Comparison of ENCODE assay signal across 11 mouse cellular contexts in the genomic region with DNA sequence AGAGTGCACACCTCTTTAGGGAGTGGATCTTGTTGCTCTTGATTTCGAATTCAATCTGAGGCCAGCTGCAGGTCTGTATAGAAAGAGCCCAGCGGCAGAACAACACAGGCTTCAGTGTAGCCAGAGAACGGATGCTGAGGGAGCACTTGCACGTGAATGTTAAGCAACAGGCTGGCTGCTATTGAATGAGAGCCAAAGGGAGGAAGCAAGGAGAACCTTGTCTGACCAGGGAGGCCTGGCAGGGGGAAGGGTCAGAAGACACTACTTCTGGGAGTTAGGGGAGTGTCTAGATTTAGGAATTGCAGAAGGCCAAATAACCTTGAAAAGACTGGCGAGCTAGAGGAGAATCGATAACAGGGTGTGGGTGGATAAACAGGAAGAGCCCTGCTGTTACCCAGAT.
A peak's percentile ranks its signal among the peaks of the same experiment; 100 is the strongest.
DNase-seq lines count a peak whose midpoint lies in the region; ATAC-seq lines count a peak whose summit lies in the region.
"Had no signal": no experiment of that assay in that cellular context is flagged by ENCODE, and none has a peak within 500 bp of the region (broad histone marks: within the 10 kb centered on the region; RNA-seq: fewer than 3 reads in every experiment).

No protein-coding gene starts in this region.

- peak; percentile 61 for ATAC-seq in intestine, embryonic 16.5 days

- WGBS in intestine, embryonic 16.5 days = 15% methylated on average over 6 of the region's 6 CpGs

- peaks cover 20% of the 10 kb centered on the region for H3K4me1 ChIP-seq in intestine, embryonic 16.5 days (ENCODE audit: control insufficient read depth, insufficient read depth, low read length)
- H3K4me1 ChIP-seq: lung, embryonic 15.5 days had no signal

- no peak overlapping the region for H3K9ac ChIP-seq in intestine, embryonic 16.5 days (ENCODE audit: low read depth, low read length)
- H3K9ac ChIP-seq: heart, embryonic 15.5 days; lung, embryonic 15.5 days; neural tube, embryonic 12.5 days had no signal

- peak; percentile 49 for DNase-seq in adrenal gland, postnatal 14 days
- DNase-seq in adrenal gland, adult 8-10 months = no peak
- peak; percentile 69 for DNase-seq in ovary, adult 18-20 months (ENCODE audit: low spot score)
- DNase-seq in ovary, postnatal 10 days (ENCODE audit: low spot score) = no peak
- DNase-seq in frontal cortex, adult 2 months (ENCODE audit: extremely low spot score in 1 of 2, low spot score in 1 of 2) = no peak
- DNase-seq in heart, adult 8-10 months (ENCODE audit: low spot score) = no peak
- DNase-seq in left cerebral cortex, adult 9 months (ENCODE audit: low spot score in 2 of 2) = no peak

- peak overlapping the region; percentile 23; the same call in 1 of the 2 replicates for H3K27ac ChIP-seq in intestine, embryonic 16.5 days (ENCODE audit: low read length)
- H3K27ac ChIP-seq: heart, embryonic 15.5 days; lung, embryonic 15.5 days; neural tube, embryonic 12.5 days had no signal

- no peaks in the 10 kb centered on the region for H3K36me3 ChIP-seq in intestine, embryonic 16.5 days (ENCODE audit: control insufficient read depth, insufficient read depth, low read length)
- H3K36me3 ChIP-seq: heart, embryonic 15.5 days; lung, embryonic 15.5 days; neural tube, embryonic 12.5 days had no signal

- H3K4me3 ChIP-seq in intestine, embryonic 16.5 days (ENCODE audit: low read length) = no peak overlapping the region
- H3K4me3 ChIP-seq: heart, embryonic 15.5 days; lung, embryonic 15.5 days; neural tube, embryonic 12.5 days had no signal

- H3K27me3 ChIP-seq in intestine, embryonic 16.5 days (replicated peaks; ENCODE audit: control insufficient read depth, insufficient read depth, low read length) = no peaks in the 10 kb centered on the region
- H3K27me3 ChIP-seq: neural tube, embryonic 12.5 days had no signal

- no peak overlapping the region for H3K4me2 ChIP-seq in intestine, embryonic 16.5 days (ENCODE audit: low read depth, low read length)
- H3K4me2 ChIP-seq: heart, embryonic 15.5 days; lung, embryonic 15.5 days; neural tube, embryonic 12.5 days had no signal

- H3K9me3 ChIP-seq in intestine, embryonic 16.5 days (ENCODE audit: control insufficient read depth, low read length) = no peaks in the 10 kb centered on the region
- H3K9me3 ChIP-seq: heart, embryonic 15.5 days; lung, embryonic 15.5 days; neural tube, embryonic 12.5 days had no signal

Comparison
In these comparisons a context has a peak if more than half of its experiments do, and no peak if none do; other contexts are left out.
1. DNase-seq: peak in adrenal gland, postnatal 14 days (single experiment) and ovary, adult 18-20 months (single experiment); none in adrenal gland, adult 8-10 months (single experiment), ovary, postnatal 10 days (single experiment), frontal cortex, adult 2 months (0 of 2), heart, adult 8-10 months (single experiment) and left cerebral cortex, adult 9 months (0 of 2).